Mouse (Mus musculus) bone marrow macrophage, adult 2 months (primary cell): ENCODE results near the gene Smarcb1. TPM values are rescaled to one million over a fixed set of nuclear protein-coding genes. Genes with fewer than 3 reads are reported as not detected.

Experiments used
- H3K27ac ChIP-seq: 2 replicates; pipeline ENCODE4 v1.5.1; 2012; ENCODE audit warnings: low read depth, low read length; ENCODE audit not compliant: insufficient read depth
- H3K4me1 ChIP-seq: 2 replicates; pipeline ENCODE4 v1.6.1; 2012; ENCODE audit warnings: low read length; ENCODE audit not compliant: control insufficient read depth, insufficient read depth
- H3K4me3 ChIP-seq: 2 replicates; pipeline ENCODE4 v1.5.1; 2012; ENCODE audit warnings: mild to moderate bottlenecking, low read length, moderate library complexity; ENCODE audit not compliant: insufficient read depth
- CTCF ChIP-seq: IDR thresholded peaks from 2 replicates; pipeline ENCODE4 v1.5.1; 2012; ENCODE audit warnings: low read depth, mild to moderate bottlenecking, low read length, moderate library complexity
- POLR2A ChIP-seq: IDR thresholded peaks from 2 replicates; pipeline ENCODE4 v1.6.1; 2012; ENCODE audit warnings: mild to moderate bottlenecking, low read depth, low read length, borderline replicate concordance
- polyA plus RNA-seq: library from polyadenylated mRNA; stranded (reverse); fragments of >200 nt; gene quantifications from 2 replicates; pipeline ENCODE4 v1.2.4, GENCODE M21; 2012; ENCODE audit not compliant: missing spikeins, insufficient read depth, insufficient read length

Gene Smarcb1
- 27.9 and 31.8 TPM in 2 replicates for polyA plus RNA-seq

DNA sequence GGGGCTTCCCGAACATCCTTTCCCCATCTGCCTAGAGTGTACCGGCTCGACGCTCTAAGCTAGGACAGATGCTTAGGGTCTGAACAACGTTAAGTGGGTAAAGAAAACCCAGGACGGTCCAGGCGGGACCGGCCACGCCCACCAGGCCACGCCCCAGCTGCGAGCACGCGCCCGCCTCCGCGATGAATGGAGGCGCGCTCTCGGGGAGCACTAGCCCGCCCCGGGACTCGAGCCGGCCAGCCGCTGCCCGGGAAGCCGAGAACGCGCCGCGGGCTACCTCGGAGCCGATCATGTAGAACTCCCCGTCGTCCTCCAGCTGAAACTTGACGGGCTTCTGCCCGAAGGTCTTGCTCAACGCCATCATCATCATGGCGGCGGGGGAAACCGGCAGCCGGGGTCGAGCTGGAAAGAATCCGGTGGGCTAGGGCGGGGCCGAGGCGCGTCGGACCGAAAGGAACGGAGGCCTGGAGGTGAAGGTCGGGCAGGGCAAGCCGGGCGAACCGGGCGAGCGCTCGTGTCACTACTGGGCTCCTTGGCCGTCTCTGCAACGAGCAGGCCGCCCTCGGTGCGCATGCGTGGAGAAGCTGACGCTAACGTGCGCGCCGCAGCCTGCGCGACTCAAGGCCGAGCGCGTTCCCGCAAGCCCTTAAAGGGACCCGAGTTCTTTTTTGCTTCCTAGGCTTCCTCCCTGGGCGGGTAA is at the start of gene Smarcb1:
Gene Smarcb1, minus strand, starts transcription at position 592 of the 700 bp plus-strand sequence.
- peak within 1 kb of the TSS; percentile 88 for H3K4me3 ChIP-seq
- peaks cover 14% of the 10 kb centered on the region for H3K4me1 ChIP-seq
- peak within 1 kb of the TSS; percentile 66 for H3K27ac ChIP-seq
- TF ChIP-seq CTCF (no peak), POLR2A (no peak)

DNA sequence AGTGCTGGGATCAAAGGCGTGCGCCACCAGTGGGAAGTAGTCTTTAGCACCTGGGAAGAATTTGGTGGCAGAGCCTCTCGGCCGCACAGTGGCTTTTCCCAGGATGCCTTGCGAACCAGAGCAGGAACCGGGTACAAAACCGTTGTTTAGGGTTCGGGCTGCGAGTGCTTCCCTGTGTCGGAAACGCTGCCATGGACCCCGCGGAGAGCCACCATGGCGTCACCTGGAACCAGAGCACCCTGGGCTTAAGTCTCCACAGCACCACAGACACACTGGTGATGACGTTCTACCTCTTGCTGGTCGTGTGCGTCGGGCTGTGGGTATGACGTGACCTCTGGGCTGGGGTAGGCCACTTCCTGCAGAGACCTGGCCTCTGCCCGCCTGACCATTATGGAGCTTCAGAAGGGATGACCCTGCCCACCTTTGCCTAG is 33.0 kb upstream of the Smarcb1 start, which contains the start of gene Gm5134:
Gene Gm5134, plus strand, starts transcription at position 134 of the 431 bp plus-strand sequence.
- Histone ChIP-seq H3K4me3 (no peak within 1 kb of the TSS), H3K4me1 (peaks cover 4% of the 10 kb centered on the region), H3K27ac (no peak within 1 kb of the TSS)
- no peak for TF ChIP-seq CTCF
- TF ChIP-seq POLR2A: no peak

DNA sequence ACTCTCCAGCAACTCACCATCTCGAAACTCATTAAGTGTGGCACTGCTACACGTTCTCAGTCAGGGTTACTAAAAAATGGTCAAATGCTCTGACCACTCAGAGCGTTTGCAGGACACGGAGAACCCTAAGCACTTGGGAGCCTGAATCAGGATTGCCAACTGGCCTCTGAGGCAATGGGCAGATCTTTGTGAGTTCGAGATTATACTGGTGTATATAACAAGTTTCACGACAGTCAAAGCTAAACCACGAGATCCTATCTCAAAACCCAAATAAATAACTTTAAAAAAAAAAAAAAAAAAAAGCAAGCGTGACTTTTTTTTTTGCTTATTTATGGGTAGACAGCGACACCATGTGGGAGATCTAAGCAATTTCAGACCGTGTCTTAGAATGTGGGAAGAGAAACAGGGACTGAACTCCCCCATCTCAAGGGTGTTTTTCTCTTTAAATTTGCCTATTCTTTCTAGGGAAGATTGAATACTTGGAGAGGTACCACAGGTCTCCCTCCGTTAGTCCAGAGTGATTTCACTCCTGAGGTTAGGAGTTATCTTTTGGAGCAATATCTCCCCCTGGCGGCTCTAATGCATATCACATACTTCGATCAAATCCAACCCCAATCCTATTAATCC is 30.1 kb upstream of the Smarcb1 start:
- H3K27ac ChIP-seq: no peak overlapping the region
- H3K4me3 ChIP-seq: peak overlapping the region; percentile 58
- H3K4me1 ChIP-seq: peaks cover 4% of the 10 kb centered on the region
- TF ChIP-seq CTCF (no peak), POLR2A (no peak)

DNA sequence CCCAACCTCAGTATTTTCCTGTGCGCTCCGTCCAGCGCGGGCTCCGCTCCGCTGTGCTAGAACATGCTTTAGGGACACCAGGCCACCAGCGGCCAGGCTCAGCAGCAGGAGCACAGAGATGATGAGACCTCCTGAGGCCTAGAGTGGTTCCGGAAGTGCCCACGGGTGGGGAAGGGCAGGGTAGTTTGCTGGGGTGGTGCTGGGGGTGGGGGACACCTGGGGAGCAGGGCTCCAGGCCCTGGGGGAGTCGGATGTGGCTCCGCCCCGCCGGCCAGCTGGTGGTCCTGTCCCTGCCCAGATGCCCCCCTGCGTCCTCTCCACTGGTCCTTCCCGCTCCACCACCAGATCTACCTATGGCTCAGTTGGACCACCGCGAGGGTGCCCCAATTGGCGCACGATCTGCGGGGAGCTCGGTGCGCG is 29.4 kb upstream of the Smarcb1 start:
- TF ChIP-seq CTCF (no peak), POLR2A (no peak)
- Histone ChIP-seq H3K4me3 (peak overlapping the region; percentile 58), H3K4me1 (peaks cover 4% of the 10 kb centered on the region), H3K27ac (no peak overlapping the region)

GRCm38 (mm10) chr10:75949053-75950045 is 27.9 kb upstream of the Smarcb1 start:
- Histone ChIP-seq H3K4me1 (peaks cover 6% of the 10 kb centered on the region), H3K27ac (no peak overlapping the region), H3K4me3 (no peak overlapping the region)
- TF ChIP-seq CTCF: no peak
- TF ChIP-seq POLR2A: no peak

GRCm38 (mm10) chr10:75948079-75948478 is 26.7 kb upstream of the Smarcb1 start:
- TF ChIP-seq POLR2A: no peak
- no peak for TF ChIP-seq CTCF
- peaks cover 11% of the 10 kb centered on the region for H3K4me1 ChIP-seq
- H3K27ac ChIP-seq: no peak overlapping the region
- no peak overlapping the region for H3K4me3 ChIP-seq

DNA sequence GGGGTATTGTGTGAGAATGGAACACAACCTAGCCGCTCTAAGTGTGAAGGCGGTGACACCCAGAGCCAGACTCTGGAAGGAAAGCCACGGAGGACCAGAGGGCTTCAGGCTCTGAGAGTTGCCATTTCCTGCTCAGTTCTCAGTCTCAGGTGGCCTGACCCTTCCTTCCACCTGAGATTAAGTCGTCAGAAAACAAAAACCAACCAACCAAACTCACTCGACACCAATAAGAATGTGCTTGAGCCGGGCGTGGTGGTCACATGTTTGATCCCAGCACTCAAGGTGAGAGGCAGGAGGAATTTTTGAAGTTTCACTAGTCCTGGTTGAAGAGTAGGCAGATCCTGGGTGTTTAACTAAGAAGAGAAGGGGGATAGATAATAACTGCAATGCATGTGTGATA is 24.5 kb upstream of the Smarcb1 start:
- H3K4me1 ChIP-seq: peaks cover 8% of the 10 kb centered on the region
- TF ChIP-seq POLR2A (no peak), CTCF (no peak)
- H3K27ac ChIP-seq: no peak overlapping the region
- H3K4me3 ChIP-seq: no peak overlapping the region

- peaks cover 8% of the 10 kb centered on the region for H3K4me1 ChIP-seq
- no peak overlapping the region for H3K27ac ChIP-seq
- H3K4me3 ChIP-seq: no peak overlapping the region
- TF ChIP-seq POLR2A (no peak), CTCF (no peak)
These were observed 23.8 kb upstream of the Smarcb1 start for GRCm38 (mm10) chr10:75945213-75945612.

DNA sequence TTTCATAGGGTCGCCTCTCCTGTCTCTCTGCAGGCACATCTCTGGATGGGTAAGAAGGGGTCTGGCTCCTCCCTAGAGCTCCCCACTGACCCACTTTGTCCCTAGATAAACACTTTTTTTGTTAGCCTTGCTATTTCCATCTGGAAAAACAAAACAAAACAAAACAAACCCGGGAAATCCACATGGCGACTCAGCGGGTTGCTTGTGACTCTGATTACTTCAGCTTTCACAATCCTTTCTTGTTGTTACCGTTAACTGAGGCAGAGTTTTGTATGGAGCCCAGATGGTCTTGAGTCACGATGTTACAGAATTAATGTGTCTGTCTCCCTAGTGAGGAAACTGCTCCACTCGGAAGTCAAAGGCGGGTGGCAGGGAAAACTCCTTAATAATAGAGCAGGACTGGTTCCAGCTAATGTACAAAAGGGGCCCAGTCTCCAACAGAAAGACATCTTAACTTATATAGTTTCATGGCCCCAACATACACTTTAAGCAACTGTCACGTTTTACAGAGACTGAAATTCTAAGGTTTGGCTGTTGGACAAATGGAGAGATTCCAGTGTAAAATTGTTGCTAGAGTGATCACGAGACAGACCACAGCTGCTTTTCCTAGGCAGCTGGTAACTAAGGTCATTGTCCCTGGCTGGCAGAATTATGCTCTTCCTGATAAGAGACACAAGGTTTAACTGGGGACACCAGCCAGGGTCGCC is 22.8 kb upstream of the Smarcb1 start:
- TF ChIP-seq CTCF (no peak), POLR2A (no peak)
- H3K4me3 ChIP-seq: no peak overlapping the region
- H3K27ac ChIP-seq: no peak overlapping the region

More for the DNA sequence above, 22.8 kb upstream of the Smarcb1 start:
- peaks cover 8% of the 10 kb centered on the region for H3K4me1 ChIP-seq
